Mouse (Mus musculus) hindbrain, embryonic 16.5 days (tissue): Measurements from ENCODE around the gene Gpalpp1. TPM values are rescaled to one million over a fixed set of nuclear protein-coding genes. Genes with fewer than 3 reads are reported as not detected.
A peak's percentile ranks its signal among the peaks of the same experiment; 100 is the strongest.

Source experiments
- ATAC-seq: fragments of 200-750 bp; cut with Nextera tagmentation; 2 replicates; pipeline ENCODE4 v1.8.0; 2017; ENCODE audit warnings: moderate TSS enrichment, moderate library complexity
- H3K27ac ChIP-seq: fragments of 300-500 bp; sonication (generic); 2 replicates; pipeline ENCODE4 v1.5.1; 2014; ENCODE audit warnings: low read depth, mild to moderate bottlenecking, control low read depth, low read length, moderate library complexity
- H3K27me3 ChIP-seq: fragments of 300-500 bp; sonication (generic); replicated peaks from 2 replicates; pipeline ENCODE4 v1.6.1; 2014; ENCODE audit warnings: low read length; ENCODE audit not compliant: control insufficient read depth, insufficient read depth
- H3K36me3 ChIP-seq: fragments of 300-500 bp; sonication (generic); 2 replicates; pipeline ENCODE4 v1.6.1; 2014; ENCODE audit warnings: mild to moderate bottlenecking, low read length, moderate library complexity, mixed read lengths; ENCODE audit not compliant: control insufficient read depth, insufficient read depth
- H3K4me1 ChIP-seq: fragments of 300-500 bp; sonication (generic); 2 replicates; pipeline ENCODE4 v1.6.1; 2014; ENCODE audit warnings: low read depth, low read length; ENCODE audit not compliant: control insufficient read depth, insufficient read depth
- H3K4me2 ChIP-seq: fragments of 300-500 bp; sonication (generic); 2 replicates; pipeline ENCODE4 v1.6.1; 2014; ENCODE audit warnings: mild to moderate bottlenecking, low read length, control low read depth, moderate library complexity
- H3K4me3 ChIP-seq: fragments of 300-500 bp; sonication (generic); 2 replicates; pipeline ENCODE4 v1.5.1; 2014; ENCODE audit warnings: mild to moderate bottlenecking, low read length, control low read depth, moderate library complexity
- H3K9ac ChIP-seq: fragments of 300-500 bp; sonication (generic); 2 replicates; pipeline ENCODE4 v1.6.1; 2014; ENCODE audit warnings: low read depth, mild to moderate bottlenecking, control low read depth, low read length, moderate library complexity
- H3K9me3 ChIP-seq: fragments of 300-500 bp; sonication (generic); 2 replicates; pipeline ENCODE4 v1.6.1; 2014; ENCODE audit warnings: mild to moderate bottlenecking, low read length, moderate library complexity; ENCODE audit not compliant: control insufficient read depth
- WGBS: fragments of 180-500 bp; shearing (Covaris S2); extraction: QIAGEN DNeasy Blood & Tissue Kit; methylation state at CpG from one replicate; pipeline ENCODE4 v1.1.7; 2014; 5-methylcytosine and 5-hydroxymethylcytosine counted together
- polyA plus RNA-seq: library from polyadenylated mRNA; unstranded; fragments of >200 nt; fragmentation: Nextera tagmentation; extraction: Ambion mirVana; gene quantifications from 2 replicates; pipeline ENCODE4 v1.2.1, GENCODE M21; 2015

Gpalpp1 gene
- 9.6 and 12.4 TPM in 2 replicates for polyA plus RNA-seq

DNA sequence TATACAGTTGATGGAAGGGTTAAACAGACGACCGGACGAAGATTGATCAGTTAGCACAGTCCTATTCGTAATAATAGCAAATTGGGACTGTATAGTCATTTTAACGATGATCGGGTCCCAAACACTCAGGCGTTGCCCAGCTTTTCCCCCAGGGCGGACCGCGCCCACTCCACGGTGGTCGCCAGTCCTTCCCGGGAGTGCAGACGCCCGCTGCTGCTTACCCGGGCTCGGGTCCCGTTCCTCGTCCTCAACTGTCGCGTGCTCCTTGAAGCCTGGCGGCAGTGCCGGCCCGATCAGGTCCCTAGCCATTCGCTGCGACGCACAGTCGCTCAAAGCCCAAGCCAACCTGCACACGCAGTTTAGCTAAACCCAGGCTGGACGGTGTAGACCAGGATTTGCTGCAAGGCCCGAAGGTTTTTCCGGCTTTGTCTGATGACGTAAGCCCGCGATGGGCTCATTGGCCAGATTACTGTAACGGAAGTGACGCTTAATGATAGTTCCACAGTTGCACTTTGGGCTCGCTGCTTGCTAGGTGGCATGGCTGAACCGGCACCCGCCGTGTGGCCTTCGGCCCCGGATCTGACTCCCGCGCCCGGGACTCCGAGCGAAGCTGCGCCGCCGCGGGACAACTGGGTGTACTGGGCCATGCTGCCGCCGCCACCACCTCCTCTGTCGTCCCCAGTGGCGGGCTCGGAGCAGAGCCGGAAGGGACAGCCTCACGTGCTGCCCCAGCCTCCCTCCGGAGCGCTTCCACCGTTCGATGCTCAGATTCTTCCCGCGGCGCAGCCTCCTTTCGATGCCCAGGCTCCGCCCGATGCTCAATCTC is at the start of gene Gpalpp1, which contains the start of gene Nufip1:
Gene Gpalpp1 (minus strand): TSS at position 365 of the 826 bp plus-strand sequence.
Gene Nufip1 (plus strand): TSS at position 496 of the 826 bp plus-strand sequence.
- Histone ChIP-seq H3K4me3 (peak within 1 kb of the TSS; percentile 87), H3K36me3 (peaks cover 7% of the 10 kb centered on the region; the same call in 1 of the 2 replicates), H3K4me1 (peaks cover 23% of the 10 kb centered on the region), H3K27ac (peak within 1 kb of the TSS; percentile 85), H3K4me2 (peak within 1 kb of the TSS; percentile 93), H3K9me3 (no peaks in the 10 kb centered on the region), H3K9ac (peak within 1 kb of the TSS; percentile 87), H3K27me3 (no peaks in the 10 kb centered on the region)
- WGBS: under 1% methylated on average over 69 of the region's 69 CpGs
- peak; percentile 100 for ATAC-seq

DNA sequence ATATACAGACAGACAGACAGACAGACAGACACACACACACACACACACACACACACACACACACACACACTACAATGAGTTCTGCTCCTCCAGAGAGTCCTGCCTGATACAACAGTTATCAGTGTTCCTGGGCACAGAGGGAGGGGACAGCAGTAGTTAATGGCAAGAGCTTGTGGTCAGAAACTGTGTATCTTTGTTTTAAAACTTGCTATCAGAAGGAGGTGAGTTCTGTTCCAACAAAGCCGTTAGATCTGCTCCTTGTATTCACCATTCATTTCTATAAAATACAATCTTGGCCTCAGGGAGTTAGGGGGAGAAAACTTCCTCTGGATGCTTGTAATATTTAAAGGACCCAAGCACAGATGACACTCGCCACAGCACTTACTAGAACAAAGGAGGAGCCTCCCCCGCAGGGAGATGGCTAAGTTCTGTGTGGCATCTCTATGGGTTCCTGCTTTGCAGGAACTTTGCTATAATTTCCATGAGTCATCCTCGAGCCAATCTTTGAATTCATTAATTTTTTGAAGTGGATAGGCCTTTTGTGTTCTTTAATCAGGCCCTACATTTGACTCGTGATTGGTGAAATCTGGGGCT is 47.7 kb upstream of the Gpalpp1 start:
- Histone ChIP-seq H3K4me2 (no peak overlapping the region), H3K36me3 (no peaks in the 10 kb centered on the region), H3K4me3 (no peak overlapping the region), H3K27ac (no peak overlapping the region), H3K9ac (no peak overlapping the region), H3K27me3 (no peaks in the 10 kb centered on the region), H3K9me3 (no peaks in the 10 kb centered on the region), H3K4me1 (no peaks in the 10 kb centered on the region; the same call in 1 of the 2 replicates)
- 50% methylated on average over 5 of the region's 5 CpGs for WGBS
- ATAC-seq: no peak

DNA sequence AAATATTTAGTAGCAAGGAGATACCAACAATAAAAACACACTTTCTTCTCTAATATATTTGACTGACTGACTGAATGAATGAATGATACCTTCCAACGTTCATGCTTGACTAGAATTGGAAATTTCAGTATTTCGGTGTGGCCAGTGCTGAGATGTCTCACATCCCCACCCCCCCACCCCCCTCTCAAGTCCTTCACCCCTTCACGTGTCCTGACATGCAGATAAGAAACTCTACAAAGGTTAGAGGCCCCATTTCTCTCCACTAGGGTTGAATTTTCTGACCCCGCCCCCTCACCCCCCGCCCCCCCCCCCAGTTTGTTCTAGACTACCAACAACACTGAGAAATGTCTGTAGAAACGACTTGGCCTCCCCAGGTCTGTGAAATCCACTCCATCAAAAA is 43.3 kb upstream of the Gpalpp1 start:
- Histone ChIP-seq H3K9ac (no peak overlapping the region), H3K4me1 (peaks cover 3% of the 10 kb centered on the region; the same call in 1 of the 2 replicates), H3K27ac (no peak overlapping the region), H3K4me3 (no peak overlapping the region), H3K9me3 (no peaks in the 10 kb centered on the region), H3K27me3 (no peaks in the 10 kb centered on the region), H3K4me2 (peak overlapping the region; percentile 72; the same call in 1 of the 2 replicates), H3K36me3 (no peaks in the 10 kb centered on the region)
- no peak for ATAC-seq
- WGBS: 24% methylated on average over 6 of the region's 6 CpGs

DNA sequence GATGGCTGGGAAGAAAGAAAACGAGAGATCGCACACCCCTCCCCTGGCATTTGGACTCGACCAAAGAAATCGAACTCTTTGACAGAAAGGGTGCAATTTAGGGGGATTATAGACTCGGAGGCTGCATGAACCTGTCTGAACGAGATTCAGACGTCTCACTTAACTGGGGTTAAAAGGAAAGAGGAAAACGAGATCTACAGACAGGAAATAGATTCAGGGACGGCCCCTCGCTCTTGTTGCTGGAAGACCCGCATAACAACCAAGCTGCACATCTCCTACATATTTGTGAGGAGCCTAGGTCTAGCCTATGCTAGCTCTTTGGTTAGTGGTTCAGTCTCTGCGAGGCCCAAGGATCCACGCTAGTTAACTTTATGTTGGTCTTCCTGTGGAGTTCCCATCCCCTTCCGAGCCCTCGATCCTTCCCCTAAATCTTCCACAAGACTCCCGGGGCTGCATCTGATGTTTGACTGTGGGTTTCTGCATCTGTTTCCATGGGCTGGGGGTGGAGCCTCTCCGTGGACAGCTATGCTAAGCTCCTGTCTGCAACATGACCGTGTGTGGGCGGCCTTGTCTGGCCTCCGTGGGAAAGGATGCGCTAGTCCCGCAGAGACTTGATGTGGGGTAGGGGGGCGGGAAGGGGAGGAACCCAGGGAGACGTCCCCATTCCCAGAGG is 42.6 kb upstream of the Gpalpp1 start:
- WGBS: 5% methylated on average over 24 of the region's 24 CpGs
- peak overlapping the region; percentile 76 for H3K27ac ChIP-seq
- H3K4me1 ChIP-seq: peaks cover 3% of the 10 kb centered on the region; the same call in 1 of the 2 replicates
- H3K9ac ChIP-seq: peak overlapping the region; percentile 28
- H3K27me3 ChIP-seq: no peaks in the 10 kb centered on the region
- ATAC-seq: peak; percentile 34; the same call in 1 of the 2 replicates
- no peaks in the 10 kb centered on the region for H3K36me3 ChIP-seq
- H3K4me3 ChIP-seq: peak overlapping the region; percentile 82
- no peaks in the 10 kb centered on the region for H3K9me3 ChIP-seq
- peak overlapping the region; percentile 72 for H3K4me2 ChIP-seq

DNA sequence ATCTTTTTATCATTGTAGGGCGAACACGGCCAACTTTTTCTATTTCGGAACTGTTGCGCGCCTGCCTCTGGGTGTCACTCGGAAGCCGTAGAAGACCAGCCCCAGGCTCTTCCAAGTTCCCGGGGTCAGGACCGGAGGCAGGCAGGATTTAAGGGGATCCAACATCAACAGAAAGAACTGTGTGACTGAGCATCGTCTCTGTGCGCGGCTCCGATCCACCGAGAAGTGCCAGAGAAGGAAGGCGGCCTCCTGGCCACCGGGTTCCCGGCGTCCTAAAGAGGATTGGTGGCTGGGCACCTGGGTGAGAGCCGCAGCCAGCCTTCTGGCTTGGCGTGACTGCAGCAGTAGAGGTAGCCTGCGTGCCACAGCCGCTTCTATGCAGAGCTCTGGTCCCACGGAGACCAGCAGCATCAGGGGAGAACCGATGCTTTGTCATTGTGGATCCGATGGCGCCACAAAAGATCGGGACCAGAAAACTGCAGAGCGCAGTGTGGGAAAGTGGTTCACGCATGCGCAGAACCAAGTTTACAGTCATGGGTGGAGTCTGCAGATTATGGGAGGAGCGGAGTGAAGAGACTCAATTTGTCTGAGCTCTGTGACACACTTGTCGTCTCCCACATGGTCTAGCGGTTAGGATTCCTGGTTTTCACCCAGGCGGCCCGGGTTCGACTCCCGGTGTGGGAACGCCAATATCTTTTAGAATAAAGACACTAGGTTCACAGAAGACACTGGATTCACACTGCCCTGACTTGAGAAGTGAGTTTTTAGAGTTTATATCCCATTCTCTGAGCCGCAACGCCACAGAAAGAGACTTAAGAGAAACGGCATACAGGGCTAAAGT is 41.8 kb upstream of the Gpalpp1 start:
- Histone ChIP-seq H3K27me3 (no peaks in the 10 kb centered on the region), H3K9me3 (no peaks in the 10 kb centered on the region), H3K9ac (peak overlapping the region; percentile 87), H3K4me3 (peak overlapping the region; percentile 82), H3K4me1 (peaks cover 3% of the 10 kb centered on the region; the same call in 1 of the 2 replicates), H3K27ac (peak overlapping the region; percentile 98), H3K36me3 (no peaks in the 10 kb centered on the region), H3K4me2 (peak overlapping the region; percentile 72)
- ATAC-seq: peak; percentile 95
- under 1% methylated on average over 41 of the region's 41 CpGs for WGBS

DNA sequence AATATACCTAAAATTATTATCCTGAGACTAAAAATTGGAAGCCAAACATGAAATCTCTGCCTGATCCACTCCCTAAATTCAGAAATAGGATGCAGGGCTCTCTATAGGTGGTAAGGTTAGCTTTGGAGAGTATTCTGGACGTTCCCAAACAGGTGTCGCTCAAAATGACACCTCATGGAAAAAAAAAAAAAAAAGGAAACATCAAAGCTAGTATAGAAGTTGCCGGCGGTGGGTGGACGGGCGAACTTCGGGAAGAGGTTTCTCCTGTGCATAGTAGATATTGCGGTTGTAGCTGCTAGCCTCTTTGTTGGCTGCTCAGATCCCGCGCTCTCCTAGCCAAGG is 41.2 kb upstream of the Gpalpp1 start:
- 0% methylated on average over 10 of the region's 10 CpGs for WGBS
- ATAC-seq: no peak
- peak overlapping the region; percentile 98 for H3K27ac ChIP-seq
- H3K4me3 ChIP-seq: peak overlapping the region; percentile 82
- H3K36me3 ChIP-seq: no peaks in the 10 kb centered on the region
- no peaks in the 10 kb centered on the region for H3K9me3 ChIP-seq
- no peaks in the 10 kb centered on the region for H3K27me3 ChIP-seq
- peak overlapping the region; percentile 72 for H3K4me2 ChIP-seq
- peak overlapping the region; percentile 87 for H3K9ac ChIP-seq
- peaks cover 3% of the 10 kb centered on the region; the same call in 1 of the 2 replicates for H3K4me1 ChIP-seq

DNA sequence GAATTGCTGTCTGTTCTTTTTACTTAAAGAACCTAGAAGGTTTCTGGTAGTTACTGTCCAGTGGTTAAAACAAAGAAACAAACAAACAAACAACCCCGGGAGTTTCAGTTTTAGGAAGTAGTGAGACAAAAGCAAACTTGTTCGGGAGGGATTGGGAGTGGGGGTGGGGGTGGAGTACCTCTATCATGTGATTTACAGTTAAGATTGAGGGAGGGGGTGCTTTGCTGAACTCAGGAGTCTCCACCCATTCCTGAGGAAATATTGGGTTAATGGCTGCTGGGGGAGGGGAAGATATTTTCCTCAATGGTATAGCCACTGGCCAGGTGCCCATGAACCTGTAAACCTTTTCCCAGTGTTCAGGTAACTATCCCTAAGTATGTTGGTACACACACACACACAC is 40.5 kb upstream of the Gpalpp1 start:
- WGBS: 74% methylated on average over 2 of the region's 2 CpGs
- no peak overlapping the region for H3K4me3 ChIP-seq
- H3K36me3 ChIP-seq: no peaks in the 10 kb centered on the region
- no peak overlapping the region for H3K9ac ChIP-seq
- H3K27me3 ChIP-seq: no peaks in the 10 kb centered on the region
- no peak for ATAC-seq
- H3K4me2 ChIP-seq: no peak overlapping the region
- H3K9me3 ChIP-seq: no peaks in the 10 kb centered on the region
- no peak overlapping the region for H3K27ac ChIP-seq
- peaks cover 3% of the 10 kb centered on the region; the same call in 1 of the 2 replicates for H3K4me1 ChIP-seq

DNA sequence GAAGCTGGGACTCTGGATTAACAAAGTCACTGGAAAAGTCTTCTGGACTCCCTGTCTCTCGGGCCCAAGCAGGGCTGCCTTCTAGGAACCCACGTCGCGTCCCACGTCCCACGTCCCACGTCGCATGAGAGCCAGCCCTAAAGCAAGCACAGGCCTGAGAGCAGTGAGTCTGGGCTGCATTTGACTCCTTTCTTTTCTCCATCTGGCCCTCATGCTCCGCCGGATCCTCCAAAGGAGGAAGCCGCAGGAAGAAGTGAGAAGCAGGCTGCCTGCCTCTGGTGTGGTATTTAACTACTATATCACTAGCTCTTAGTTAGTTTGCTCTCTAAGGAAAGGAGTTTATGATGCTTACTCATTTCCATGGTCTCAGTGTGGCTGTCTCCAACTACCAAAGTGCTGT is 39.9 kb upstream of the Gpalpp1 start:
- Histone ChIP-seq H3K4me1 (peaks cover 3% of the 10 kb centered on the region; the same call in 1 of the 2 replicates), H3K36me3 (no peaks in the 10 kb centered on the region), H3K27me3 (no peaks in the 10 kb centered on the region), H3K4me3 (no peak overlapping the region), H3K9me3 (no peaks in the 10 kb centered on the region), H3K9ac (no peak overlapping the region), H3K27ac (no peak overlapping the region), H3K4me2 (no peak overlapping the region)
- WGBS: 77% methylated on average over 11 of the region's 11 CpGs
- ATAC-seq: no peak
